In the genomic region with DNA sequence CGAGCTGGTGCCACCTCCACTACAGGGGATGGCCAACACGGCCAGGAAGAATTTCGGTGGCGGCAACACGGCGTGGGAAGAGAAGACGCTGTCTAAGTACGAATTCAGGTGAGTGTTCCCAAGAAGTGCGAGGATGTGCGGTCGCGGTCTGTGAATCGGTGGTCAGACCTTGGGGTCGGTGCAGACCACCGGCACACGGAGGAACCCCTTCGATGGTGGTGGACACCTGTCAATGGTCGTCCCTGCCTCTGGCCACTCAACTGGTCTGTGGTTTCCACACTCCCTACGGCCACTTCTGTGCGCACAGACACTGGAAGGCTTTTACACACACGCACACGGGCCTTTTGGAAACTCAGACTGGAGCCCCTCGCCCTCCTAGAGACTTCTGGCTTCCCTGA, we compare ENCODE assay signal across 8 mouse cellular contexts. TPM values are rescaled to one million over a fixed set of nuclear protein-coding genes. Genes with fewer than 3 reads are reported as not detected.
DNase-seq lines count a peak whose midpoint lies in the region; ATAC-seq and TF ChIP-seq lines count a peak whose summit lies in the region.

No protein-coding gene starts in this region.

- no peak for ATAC-seq in heart, embryonic 13.5 days (ENCODE audit: extremely low read depth, insufficient number of reproducible peaks, low FRiP score, low TSS enrichment)
- no peak for ATAC-seq in forebrain, embryonic 14.5 days
- no peak for ATAC-seq in liver, embryonic 15.5 days (ENCODE audit: insufficient read depth)

- WGBS in heart, embryonic 13.5 days = under 1% methylated on average over 23 of the region's 23 CpGs
- WGBS in forebrain, embryonic 14.5 days = under 1% methylated on average over 23 of the region's 23 CpGs
- WGBS in liver, embryonic 15.5 days (ENCODE audit: insufficient replicate concordance) = 1% methylated on average over 23 of the region's 23 CpGs

- intact Hi-C loops in gastrocnemius, postnatal 14 days (cut with DNase I; ENCODE audit: low total_unique reads) = no loop called here

- H3K9me3 ChIP-seq in heart, embryonic 13.5 days = no peaks in the 10 kb centered on the region
- H3K9me3 ChIP-seq in E14TG2a.4 (ENCODE audit: low read length) = no peaks in the 10 kb centered on the region
- H3K9me3 ChIP-seq in forebrain, embryonic 14.5 days (replicated peaks; ENCODE audit: control insufficient read depth, low read length) = no peaks in the 10 kb centered on the region
- H3K9me3 ChIP-seq in liver, embryonic 15.5 days (replicated peaks) = no peaks in the 10 kb centered on the region

- H3K27me3 ChIP-seq in heart, embryonic 13.5 days (replicated peaks) = no peaks in the 10 kb centered on the region
- H3K27me3 ChIP-seq in E14TG2a.4 (ENCODE audit: insufficient read depth, low read length) = no peaks in the 10 kb centered on the region
- no peaks in the 10 kb centered on the region for H3K27me3 ChIP-seq in forebrain, embryonic 14.5 days (replicated peaks; ENCODE audit: control insufficient read depth, insufficient read depth, low read length)
- H3K27me3 ChIP-seq in liver, embryonic 15.5 days = no peaks in the 10 kb centered on the region

- peaks cover 19% of the 10 kb centered on the region for H3K4me1 ChIP-seq in heart, embryonic 13.5 days
- peaks cover 40% of the 10 kb centered on the region for H3K4me1 ChIP-seq in E14TG2a.4 (replicated peaks; ENCODE audit: low read depth, low read length)
- H3K4me1 ChIP-seq in forebrain, embryonic 14.5 days (ENCODE audit: control insufficient read depth, insufficient read depth, low read length) = peaks cover 12% of the 10 kb centered on the region
- peaks cover 28% of the 10 kb centered on the region for H3K4me1 ChIP-seq in liver, embryonic 15.5 days (replicated peaks)

- no peak for TF ChIP-seq CTCF in E14TG2a.4 (conservative IDR thresholded peaks at IDR 0.05; ENCODE audit: low read length)

- H3K9ac ChIP-seq in heart, embryonic 13.5 days = peak overlapping the region; percentile 93
- H3K9ac ChIP-seq in forebrain, embryonic 14.5 days (ENCODE audit: low read length) = peak overlapping the region; percentile 83
- peak overlapping the region; percentile 89 for H3K9ac ChIP-seq in liver, embryonic 15.5 days

- no peak overlapping the region for H3K27ac ChIP-seq in heart, embryonic 13.5 days (replicated peaks)
- no peak overlapping the region for H3K27ac ChIP-seq in forebrain, embryonic 14.5 days (ENCODE audit: low read depth, low read length)
- H3K27ac ChIP-seq in liver, embryonic 15.5 days (replicated peaks) = no peak overlapping the region

- H3K36me3 ChIP-seq in heart, embryonic 13.5 days = peaks cover 58% of the 10 kb centered on the region
- peaks cover 69% of the 10 kb centered on the region for H3K36me3 ChIP-seq in E14TG2a.4 (ENCODE audit: insufficient read depth, low read length)
- H3K36me3 ChIP-seq in forebrain, embryonic 14.5 days (ENCODE audit: control insufficient read depth, insufficient read depth, low read length) = peaks cover 44% of the 10 kb centered on the region
- H3K36me3 ChIP-seq in liver, embryonic 15.5 days (replicated peaks) = peaks cover 40% of the 10 kb centered on the region

- no peak for DNase-seq in heart, adult 11 months
- no peak for DNase-seq in forebrain, embryonic 14.5 days (ENCODE audit: low spot score)
- no peak for DNase-seq in gastrocnemius, postnatal 14 days
- no peak for DNase-seq in thymus, adult 18-20 months
- DNase-seq in right cerebral cortex, postnatal 4 days = no peak

- peak overlapping the region; percentile 86 for H3K4me3 ChIP-seq in heart, embryonic 13.5 days
- H3K4me3 ChIP-seq in E14TG2a.4 (replicated peaks; ENCODE audit: low read length) = peak overlapping the region; percentile 97
- peak overlapping the region; percentile 81 for H3K4me3 ChIP-seq in forebrain, embryonic 14.5 days (ENCODE audit: low read depth, low read length)
- H3K4me3 ChIP-seq in liver, embryonic 15.5 days (replicated peaks) = peak overlapping the region; percentile 81

- H3K4me2 ChIP-seq in heart, embryonic 13.5 days = peak overlapping the region; percentile 96
- H3K4me2 ChIP-seq in forebrain, embryonic 14.5 days (ENCODE audit: low read length) = peak overlapping the region; percentile 86
- H3K4me2 ChIP-seq in liver, embryonic 15.5 days = peak overlapping the region; percentile 96

RNA-seq across cellular contexts. Expression of a gene that starts 0.5 kb away (rescaled TPM):
- polyA plus RNA-seq in heart, embryonic 13.5 days (2015; fragmentation: Nextera tagmentation; extraction: Ambion mirVana) = 54.1 and 63.7 TPM in 2 replicates
- 65.5 and 65.8 TPM in 2 replicates for polyA plus RNA-seq in forebrain, embryonic 14.5 days (2014; fragmentation: Nextera tagmentation; extraction: Ambion mirVana)
- polyA plus RNA-seq in liver, embryonic 15.5 days (2015; fragmentation: Nextera tagmentation; extraction: Ambion mirVana) = 39.6 and 46.2 TPM in 2 replicates
- 10 to 100 TPM in 1 of 2 experiments, 1 to 10 TPM in 1; 8.9 to 11.4 TPM for total RNA-seq in gastrocnemius, postnatal 14 days (2021)

RNA-seq across cellular contexts. Expression of a gene that starts 0.8 kb away (rescaled TPM):
- polyA plus RNA-seq in heart, embryonic 13.5 days (2015; fragmentation: Nextera tagmentation; extraction: Ambion mirVana) = 8.9 and 10.5 TPM in 2 replicates
- polyA plus RNA-seq in forebrain, embryonic 14.5 days (2014; fragmentation: Nextera tagmentation; extraction: Ambion mirVana) = 8.4 and 8.8 TPM in 2 replicates
- 5.5 and 6.0 TPM in 2 replicates for polyA plus RNA-seq in liver, embryonic 15.5 days (2015; fragmentation: Nextera tagmentation; extraction: Ambion mirVana)
- total RNA-seq in gastrocnemius, postnatal 14 days (2021) = 1 to 10 TPM; 4.9 to 5.4 TPM

RNA-seq across cellular contexts. Expression of a gene that starts 42.1 kb away (rescaled TPM):
- polyA plus RNA-seq in heart, embryonic 13.5 days (2015; fragmentation: Nextera tagmentation; extraction: Ambion mirVana) = 51.8 and 57.0 TPM in 2 replicates
- polyA plus RNA-seq in forebrain, embryonic 14.5 days (2014; fragmentation: Nextera tagmentation; extraction: Ambion mirVana) = 49.1 and 52.9 TPM in 2 replicates
- polyA plus RNA-seq in liver, embryonic 15.5 days (2015; fragmentation: Nextera tagmentation; extraction: Ambion mirVana) = 22.0 and 34.4 TPM in 2 replicates
- 10 to 100 TPM; 13.4 to 26.0 TPM for total RNA-seq in gastrocnemius, postnatal 14 days (2021)
